Mouse (Mus musculus): ENCODE data around the gene Rfwd3.
A peak's percentile ranks its signal among the peaks of the same experiment; 100 is the strongest.
"Not testable (repeated sequence)": the region's sequence is repeated elsewhere in the genome, so short reads cannot be mapped to it uniquely, and the experiment has no call there.

The Rfwd3 gene

GRCm38 (mm10) chr8:111285603-111286002 is 14.4 kb downstream of the Rfwd3 start:
- no peak for DNase-seq

GRCm38 (mm10) chr8:111282093-111282492 is 17.9 kb downstream of the Rfwd3 start:
- no peak for DNase-seq

- DNase-seq = no peak
Measured at GRCm38 (mm10) chr8:111268277-111268676, 31.7 kb downstream of the Rfwd3 start.

GRCm38 (mm10) chr8:111266161-111266560 is 33.9 kb downstream of the Rfwd3 start:
- not testable (repeated sequence) for DNase-seq

- DNase-seq = no peak
Measured at GRCm38 (mm10) chr8:111264693-111265220, 35.3 kb downstream of the Rfwd3 start.

GRCm38 (mm10) chr8:111261981-111262381 is 38.0 kb downstream of the Rfwd3 start:
- DNase-seq = no peak

GRCm38 (mm10) chr8:111260251-111260650 is 39.8 kb downstream of the Rfwd3 start:
- DNase-seq = peak; percentile 5

- DNase-seq = no peak
Measured at GRCm38 (mm10) chr8:111259408-111259741, 40.6 kb downstream of the Rfwd3 start.

GRCm38 (mm10) chr8:111258631-111259407 is 41.2 kb downstream of the Rfwd3 start, which contains the start of gene Glg1:
Gene Glg1 (minus strand): TSS chr8:111259216.
- DNase-seq = peak; percentile 96

GRCm38 (mm10) chr8:111258010-111258630 is 41.9 kb downstream of the Rfwd3 start:
- DNase-seq = no peak

GRCm38 (mm10) chr8:111252487-111253112 is 47.4 kb downstream of the Rfwd3 start:
- DNase-seq = no peak

GRCm38 (mm10) chr8:111250111-111250510 is 49.9 kb downstream of the Rfwd3 start:
- no peak for DNase-seq

GRCm38 (mm10) chr8:111248136-111248535 is 51.9 kb downstream of the Rfwd3 start:
- DNase-seq = no peak

- not testable (repeated sequence) for DNase-seq
Measured at GRCm38 (mm10) chr8:111246864-111247263, 53.2 kb downstream of the Rfwd3 start.

- DNase-seq = no peak
Measured at GRCm38 (mm10) chr8:111246287-111246830, 53.7 kb downstream of the Rfwd3 start.

GRCm38 (mm10) chr8:111237301-111237700 is 62.7 kb downstream of the Rfwd3 start:
- DNase-seq = no peak

GRCm38 (mm10) chr8:111233730-111234129 is 66.3 kb downstream of the Rfwd3 start:
- no peak for DNase-seq

- DNase-seq = no peak
Measured at GRCm38 (mm10) chr8:111224153-111224552, 75.9 kb downstream of the Rfwd3 start.

All from thymus, postnatal 14 days (tissue).